In the genomic region with DNA sequence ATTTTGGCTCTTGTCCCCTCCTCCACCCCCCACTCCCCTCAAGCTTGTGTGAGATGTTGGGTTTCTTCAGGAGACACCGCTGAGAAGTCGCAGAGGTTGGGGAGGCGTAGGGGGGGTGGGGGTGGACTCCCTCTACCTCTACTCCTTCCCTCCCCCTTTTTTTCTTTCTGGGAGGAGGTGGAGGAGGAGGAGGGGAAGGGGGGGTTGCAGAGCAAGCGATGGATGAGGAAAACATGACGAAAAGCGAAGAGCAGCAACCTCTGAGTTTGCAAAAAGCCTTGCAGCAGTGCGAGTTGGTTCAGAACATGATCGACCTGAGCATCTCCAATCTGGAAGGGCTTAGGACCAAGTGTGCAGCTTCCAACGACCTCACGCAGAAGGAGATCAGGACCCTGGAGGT, we compare ENCODE assay signal across 8 mouse cellular contexts. TPM values are rescaled to one million over a fixed set of nuclear protein-coding genes. Genes with fewer than 3 reads are reported as not detected.
A peak's percentile ranks its signal among the peaks of the same experiment; 100 is the strongest.
DNase-seq lines count a peak whose midpoint lies in the region; ATAC-seq and TF ChIP-seq lines count a peak whose summit lies in the region.

No protein-coding gene starts in this region.

- DNase-seq in heart, embryonic 10.5 days (ENCODE audit: low spot score), result no peak
- no peak for DNase-seq in heart, adult 11 months
- no peak for DNase-seq in CH12.LX (ENCODE audit: extremely low read depth)
- no peak for DNase-seq in limb, embryonic 10.5 days (ENCODE audit: low spot score)
- DNase-seq in stomach, postnatal 0 days (ENCODE audit: low spot score), result no peak
- DNase-seq in B cell, adult 2 months, result no peak
- DNase-seq in heart, postnatal 4 days, result no peak

- in situ Hi-C loops in CH12.LX (cut with MboI; ENCODE audit: low pct_ligation_motif_present, low pct_unique_long_range_greater_than_20kb, low sequenced_read_pairs), result no loop called here

- H3K4me2 ChIP-seq in CH12.LX (ENCODE audit: insufficient read depth, low read depth, poor library complexity, severe bottlenecking), result peak overlapping the region; percentile 79
- peak overlapping the region; percentile 98 for H3K4me2 ChIP-seq in embryonic facial prominence, embryonic 15.5 days (replicated peaks)
- peak overlapping the region; percentile 89 for H3K4me2 ChIP-seq in stomach, postnatal 0 days (replicated peaks; ENCODE audit: low read depth)

- H3K27ac ChIP-seq in heart, embryonic 10.5 days, result no peak overlapping the region
- H3K27ac ChIP-seq in CH12.LX (ENCODE audit: insufficient read depth, low read depth), result peak overlapping the region; percentile 35; the same call in 1 of the 2 replicates
- no peak overlapping the region for H3K27ac ChIP-seq in embryonic facial prominence, embryonic 15.5 days (replicated peaks)
- H3K27ac ChIP-seq in limb, embryonic 10.5 days, result no peak overlapping the region
- no peak overlapping the region for H3K27ac ChIP-seq in stomach, postnatal 0 days (replicated peaks)

- peak overlapping the region; percentile 49 for H3K9ac ChIP-seq in CH12.LX (ENCODE audit: insufficient read depth, low read depth)
- no peak overlapping the region for H3K9ac ChIP-seq in embryonic facial prominence, embryonic 15.5 days
- no peak overlapping the region for H3K9ac ChIP-seq in stomach, postnatal 0 days (ENCODE audit: low read length)

- no peaks in the 10 kb centered on the region for H3K9me3 ChIP-seq in heart, embryonic 10.5 days
- no peaks in the 10 kb centered on the region for H3K9me3 ChIP-seq in CH12.LX (replicated peaks; ENCODE audit: low read length)
- H3K9me3 ChIP-seq in embryonic facial prominence, embryonic 15.5 days (replicated peaks), result no peaks in the 10 kb centered on the region
- no peaks in the 10 kb centered on the region for H3K9me3 ChIP-seq in limb, embryonic 10.5 days (replicated peaks)
- no peaks in the 10 kb centered on the region for H3K9me3 ChIP-seq in stomach, postnatal 0 days (ENCODE audit: control insufficient read depth, low read length)

- peak overlapping the region; percentile 79 for H3K4me3 ChIP-seq in heart, embryonic 10.5 days
- peak overlapping the region; percentile 62 to 79 (median 69) for H3K4me3 ChIP-seq in CH12.LX (replicated peaks in 1 of 3; ENCODE audit: low read depth in 2 of 3, low read length in 2 of 3, poor library complexity in 1 of 3)
- H3K4me3 ChIP-seq in embryonic facial prominence, embryonic 15.5 days (replicated peaks), result peak overlapping the region; percentile 58
- peak overlapping the region; percentile 70 for H3K4me3 ChIP-seq in limb, embryonic 10.5 days
- H3K4me3 ChIP-seq in stomach, postnatal 0 days (ENCODE audit: low read depth, low read length), result peak overlapping the region; percentile 51; the same call in 1 of the 2 replicates

- WGBS in heart, embryonic 10.5 days, result 2% methylated on average over 10 of the region's 10 CpGs
- 3% methylated on average over 10 of the region's 10 CpGs for WGBS in embryonic facial prominence, embryonic 15.5 days
- 1% methylated on average over 10 of the region's 10 CpGs for WGBS in limb, embryonic 10.5 days
- 1% methylated on average over 9 of the region's 10 CpGs for WGBS in stomach, postnatal 0 days

- dilution Hi-C loops in CH12.LX (cut with MboI; ENCODE audit: extremely low pct_ligation_motif_present, extremely low pct_unique_long_range_greater_than_20kb, low sequenced_read_pairs), result no loop called here

- no peak for TF ChIP-seq EP300 in CH12.LX (IDR thresholded peaks at IDR 0.05; ENCODE audit: low read length)
- no peak for TF ChIP-seq EP300 in stomach, postnatal 0 days (optimal IDR thresholded peaks at IDR 0.05)

- H3K36me3 ChIP-seq in heart, embryonic 10.5 days, result no peaks in the 10 kb centered on the region
- peaks cover 0 to 4% of the 10 kb centered on the region in 2 experiments for H3K36me3 ChIP-seq in CH12.LX (replicated peaks in 1 of 2; ENCODE audit: control insufficient read depth in 1 of 2, insufficient read depth in 1 of 2, low read length in 1 of 2)
- H3K36me3 ChIP-seq in embryonic facial prominence, embryonic 15.5 days, result no peaks in the 10 kb centered on the region
- no peaks in the 10 kb centered on the region for H3K36me3 ChIP-seq in limb, embryonic 10.5 days
- no peaks in the 10 kb centered on the region for H3K36me3 ChIP-seq in stomach, postnatal 0 days (ENCODE audit: control insufficient read depth, insufficient read depth, low read length)

- no peak for TF ChIP-seq RAD21 in CH12.LX (IDR thresholded peaks at IDR 0.05; ENCODE audit: low read depth, low read length)

- H3K27me3 ChIP-seq in heart, embryonic 10.5 days (ENCODE audit: insufficient read depth, poor library complexity, severe bottlenecking), result peaks cover 82% of the 10 kb centered on the region
- peaks cover 6% of the 10 kb centered on the region for H3K27me3 ChIP-seq in CH12.LX (replicated peaks)
- H3K27me3 ChIP-seq in embryonic facial prominence, embryonic 15.5 days, result peaks cover 56% of the 10 kb centered on the region
- H3K27me3 ChIP-seq in limb, embryonic 10.5 days (ENCODE audit: low read depth, poor library complexity, severe bottlenecking), result peaks cover 80% of the 10 kb centered on the region
- no peaks in the 10 kb centered on the region for H3K27me3 ChIP-seq in stomach, postnatal 0 days (ENCODE audit: control insufficient read depth, insufficient read depth, low read length)

- no peaks in the 10 kb centered on the region; the same call in 1 of the 2 replicates for H3K79me2 ChIP-seq in CH12.LX (replicated peaks; ENCODE audit: control insufficient read depth, extremely low read depth, insufficient read depth, poor library complexity, severe bottlenecking)

- H3K4me1 ChIP-seq in heart, embryonic 10.5 days, result peaks cover 15% of the 10 kb centered on the region; the same call in 1 of the 2 replicates
- H3K4me1 ChIP-seq in CH12.LX (ENCODE audit: control insufficient read depth in 1 of 2, insufficient read depth in 2 of 2), result peaks cover 0 to 25% of the 10 kb centered on the region in 2 experiments; a peak in 2 of 4 replicates
- peaks cover 14% of the 10 kb centered on the region for H3K4me1 ChIP-seq in embryonic facial prominence, embryonic 15.5 days
- peaks cover 20% of the 10 kb centered on the region for H3K4me1 ChIP-seq in limb, embryonic 10.5 days
- H3K4me1 ChIP-seq in stomach, postnatal 0 days (replicated peaks; ENCODE audit: control insufficient read depth, insufficient read depth), result no peaks in the 10 kb centered on the region

- TF ChIP-seq CTCF in CH12.LX (conservative IDR thresholded peaks at IDR 0.05 in 1 of 2, IDR thresholded peaks at IDR 0.05 in 1 of 2; ENCODE audit: low read depth in 2 of 2, low read length in 2 of 2), result no peak
- TF ChIP-seq CTCF in stomach, postnatal 0 days (IDR thresholded peaks at IDR 0.05; ENCODE audit: low read depth), result no peak

- no peak for TF ChIP-seq POLR2A in CH12.LX (IDR thresholded peaks at IDR 0.05; ENCODE audit: low read depth, low read length)

- no peak for ATAC-seq in embryonic facial prominence, embryonic 15.5 days (ENCODE audit: insufficient number of reproducible peaks, low FRiP score, low TSS enrichment, low read depth)
- no peak for ATAC-seq in stomach, postnatal 0 days (ENCODE audit: low FRiP score, low TSS enrichment)

TF ChIP-seq in CH12.LX, 34 proteins besides CTCF, POLR2A, EP300 and RAD21:
- TF ChIP-seq HCFC1 (IDR thresholded peaks at IDR 0.05; ENCODE audit: low read depth, low read length), result no peak
- no peak for TF ChIP-seq NRF1 (IDR thresholded peaks at IDR 0.05; ENCODE audit: low read depth, low read length)
- TF ChIP-seq CHD2 (IDR thresholded peaks at IDR 0.05; ENCODE audit: low read length), result 0 out of 2 replicates have a peak, but pooled peaks have one; percentile 17
- TF ChIP-seq ZKSCAN1 (IDR thresholded peaks at IDR 0.05; ENCODE audit: borderline replicate concordance, low read depth, low read length), result no peak
- TF ChIP-seq BHLHE40 (IDR thresholded peaks at IDR 0.05; ENCODE audit: low read depth, low read length), result no peak
- peak; percentile 41; the same call in 1 of the 2 replicates for TF ChIP-seq MAZ (IDR thresholded peaks at IDR 0.05; ENCODE audit: low read depth, low read length)
- no peak for TF ChIP-seq MYC (IDR thresholded peaks at IDR 0.05; ENCODE audit: low read depth, low read length)
- TF ChIP-seq MXI1 (IDR thresholded peaks at IDR 0.05; ENCODE audit: low read depth, low read length), result no peak
TF ChIP-seq in CH12.LX: peak in this region for 2.

RNA-seq across cellular contexts. Expression of a gene that starts 0.8 kb away (rescaled TPM):
- 0.09 and 0.11 TPM in 2 replicates for polyA plus RNA-seq in heart, embryonic 10.5 days (2016; fragmentation: Nextera tagmentation; extraction: Ambion mirVana)
- total RNA-seq in CH12.LX (2012; rRNA removed) (1.3 and 1.9 TPM in 2 replicates), CH12.LX (2014; rRNA removed) (0.26 and 0.36 TPM in 2 replicates)
- 1.0 and 1.2 TPM in 2 replicates for polyA plus RNA-seq in CH12.LX (2012; ENCODE audit: insufficient read length, low read depth)
- 0.88 and 1.1 TPM in 2 replicates for polyA plus RNA-seq in embryonic facial prominence, embryonic 15.5 days (2015; fragmentation: Nextera tagmentation; extraction: Ambion mirVana)
- polyA plus RNA-seq in limb, embryonic 10.5 days (2016; fragmentation: Nextera tagmentation; extraction: Ambion mirVana), result 0.01 TPM in 1 of 2 replicates, not detected in the other
- 0.16 and 0.24 TPM in 2 replicates for polyA plus RNA-seq in stomach, postnatal 0 days (2015; fragmentation: Nextera tagmentation; extraction: Ambion mirVana)
- under 1 TPM; 0.09 to 0.10 TPM for total RNA-seq in heart, postnatal 4 days (2021)

RNA-seq across cellular contexts. Expression of a gene that starts 25.8 kb away (rescaled TPM):
- polyA plus RNA-seq in heart, embryonic 10.5 days (2016; fragmentation: Nextera tagmentation; extraction: Ambion mirVana), result 91.6 and 105 TPM in 2 replicates
- total RNA-seq in CH12.LX (2012; rRNA removed) (137 and 176 TPM in 2 replicates), CH12.LX (2014; rRNA removed) (186 and 188 TPM in 2 replicates)
- polyA plus RNA-seq in CH12.LX (2012; ENCODE audit: insufficient read length, low read depth), result 191 and 221 TPM in 2 replicates
- 77.6 and 83.6 TPM in 2 replicates for polyA plus RNA-seq in embryonic facial prominence, embryonic 15.5 days (2015; fragmentation: Nextera tagmentation; extraction: Ambion mirVana)
- 159 and 167 TPM in 2 replicates for polyA plus RNA-seq in limb, embryonic 10.5 days (2016; fragmentation: Nextera tagmentation; extraction: Ambion mirVana)
- 26.4 and 28.8 TPM in 2 replicates for polyA plus RNA-seq in stomach, postnatal 0 days (2015; fragmentation: Nextera tagmentation; extraction: Ambion mirVana)
- 10 to 100 TPM; 26.5 to 30.3 TPM for total RNA-seq in heart, postnatal 4 days (2021)

RNA-seq across cellular contexts. Expression of a gene that starts 57.5 kb away (rescaled TPM):
- polyA plus RNA-seq in heart, embryonic 10.5 days (2016; fragmentation: Nextera tagmentation; extraction: Ambion mirVana), result 79.6 and 88.4 TPM in 2 replicates
- total RNA-seq in CH12.LX (2012; rRNA removed) (41.7 and 43.6 TPM in 2 replicates), CH12.LX (2014; rRNA removed) (30.6 and 36.1 TPM in 2 replicates)
- 34.8 and 44.2 TPM in 2 replicates for polyA plus RNA-seq in CH12.LX (2012; ENCODE audit: insufficient read length, low read depth)
- 77.8 and 80.3 TPM in 2 replicates for polyA plus RNA-seq in embryonic facial prominence, embryonic 15.5 days (2015; fragmentation: Nextera tagmentation; extraction: Ambion mirVana)
- 37.2 and 41.7 TPM in 2 replicates for polyA plus RNA-seq in limb, embryonic 10.5 days (2016; fragmentation: Nextera tagmentation; extraction: Ambion mirVana)
- 50.0 and 50.3 TPM in 2 replicates for polyA plus RNA-seq in stomach, postnatal 0 days (2015; fragmentation: Nextera tagmentation; extraction: Ambion mirVana)
- 100 to 1,000 TPM; 124 to 127 TPM for total RNA-seq in heart, postnatal 4 days (2021)
